Mouse (Mus musculus) CD4-positive, CD25-positive, alpha-beta regulatory T cell, adult 2 months (primary cell): ENCODE results near the gene Thrsp.
"Not testable (repeated sequence)": the region's sequence is repeated elsewhere in the genome, so short reads cannot be mapped to it uniquely, and the experiment has no call there.

Source experiments
- DNase-seq: peaks from one replicate; pipeline ENCODE4 v3.0.0-alpha.2; 2012; ENCODE audit warnings: low read depth, low spot score

Gene Thrsp

DNA sequence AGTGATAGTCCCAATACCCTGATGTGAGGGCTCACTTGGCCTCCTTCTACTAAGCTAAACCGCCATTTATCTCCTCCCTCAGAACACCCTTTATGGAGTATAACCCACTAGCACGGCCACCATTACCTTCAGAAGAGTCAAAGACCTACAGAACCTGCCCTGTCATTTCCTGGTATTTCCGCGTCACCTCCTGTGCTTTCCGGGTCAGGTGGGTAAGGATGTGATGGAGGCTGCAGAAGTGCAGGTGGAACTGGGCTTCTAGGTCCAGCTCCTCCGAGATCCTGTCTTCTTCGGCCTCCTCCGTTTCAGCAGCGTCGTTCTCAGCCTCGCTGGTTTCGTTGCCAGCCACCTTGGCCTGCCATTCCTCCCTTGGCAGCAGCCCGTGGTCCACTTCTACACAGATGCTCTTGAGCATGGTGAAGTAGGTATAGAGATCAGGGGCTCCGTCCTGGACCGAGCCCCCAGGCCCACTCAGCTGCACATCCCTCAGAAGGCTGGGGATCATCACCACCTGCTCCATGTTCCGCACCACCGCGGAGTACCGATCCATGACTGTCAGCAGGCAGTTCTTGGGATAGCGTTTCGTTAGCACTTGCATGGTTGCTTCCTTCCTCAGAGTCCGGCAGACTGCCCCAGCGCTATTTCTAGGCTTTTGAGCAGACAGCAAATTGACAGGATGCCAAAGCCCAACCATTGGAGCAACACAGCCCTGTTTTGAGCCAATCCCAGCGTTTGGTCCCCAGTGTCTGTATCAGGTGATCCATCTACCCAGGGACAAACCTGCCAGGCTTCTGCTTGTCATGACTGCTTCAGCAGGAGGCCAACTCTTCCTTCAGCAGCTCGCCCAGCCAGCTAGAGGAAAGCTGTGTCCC, at the start of gene Thrsp:
Gene Thrsp, minus strand, starts transcription at position 825 of the 872 bp plus-strand sequence.
- no peak for DNase-seq

DNA sequence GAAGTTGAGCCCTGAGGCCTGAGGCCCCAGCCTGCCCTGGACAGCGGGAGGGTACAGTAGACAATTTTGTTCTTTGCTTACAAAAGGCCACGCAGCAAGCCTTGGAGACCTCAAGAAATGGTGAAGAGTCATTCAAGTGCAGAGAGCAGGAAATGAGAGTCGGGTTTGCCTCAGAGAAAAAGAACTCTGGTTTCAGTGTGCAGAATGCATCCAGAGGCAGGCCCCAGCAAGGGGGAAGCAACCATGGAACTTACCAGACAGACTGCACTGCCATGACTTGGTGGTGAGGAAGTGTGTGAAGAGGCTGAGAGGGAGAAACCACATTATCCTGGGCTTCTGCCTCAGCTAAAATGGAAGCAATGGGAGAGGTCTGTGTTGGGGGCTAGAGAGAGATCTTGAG, 38.0 kb upstream of the Thrsp start:
- DNase-seq: no peak

GRCm38 (mm10) chr7:97454795-97455194, 37.3 kb upstream of the Thrsp start:
- DNase-seq: no peak

- DNase-seq: peak; percentile 41
Observed at GRCm38 (mm10) chr7:97453141-97453921, 35.8 kb upstream of the Thrsp start.

GRCm38 (mm10) chr7:97452196-97452595, 34.7 kb upstream of the Thrsp start:
- peak; percentile 7 for DNase-seq

- not testable (repeated sequence) for DNase-seq
Observed at GRCm38 (mm10) chr7:97451023-97451422, 33.5 kb upstream of the Thrsp start, which contains the start of gene Kctd14. Kctd14 (plus strand) TSS chr7:97451323.

- DNase-seq: no peak
Observed at GRCm38 (mm10) chr7:97447050-97447531, 29.6 kb upstream of the Thrsp start.

GRCm38 (mm10) chr7:97446171-97446925, 28.8 kb upstream of the Thrsp start:
- DNase-seq: no peak

DNA sequence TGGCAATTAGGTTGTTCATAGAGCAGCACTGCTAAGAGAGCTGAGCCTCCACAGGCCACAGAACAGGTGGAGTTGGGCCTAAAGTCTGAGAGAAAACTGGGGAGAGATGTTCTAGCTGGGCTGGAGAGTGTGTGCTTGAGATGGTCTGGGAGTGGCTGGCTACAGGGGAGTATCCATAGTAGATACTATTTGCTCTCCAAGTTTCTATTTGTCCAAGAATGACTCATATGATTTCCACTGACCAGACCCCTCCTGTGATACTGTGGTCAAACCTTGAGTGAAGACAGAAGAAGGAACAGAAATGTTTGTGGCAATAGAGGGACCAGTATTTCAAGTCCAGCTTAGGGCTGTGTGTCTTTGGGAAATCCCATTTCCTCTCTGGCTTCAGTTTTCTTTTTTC, 21.5 kb upstream of the Thrsp start:
- no peak for DNase-seq

DNA sequence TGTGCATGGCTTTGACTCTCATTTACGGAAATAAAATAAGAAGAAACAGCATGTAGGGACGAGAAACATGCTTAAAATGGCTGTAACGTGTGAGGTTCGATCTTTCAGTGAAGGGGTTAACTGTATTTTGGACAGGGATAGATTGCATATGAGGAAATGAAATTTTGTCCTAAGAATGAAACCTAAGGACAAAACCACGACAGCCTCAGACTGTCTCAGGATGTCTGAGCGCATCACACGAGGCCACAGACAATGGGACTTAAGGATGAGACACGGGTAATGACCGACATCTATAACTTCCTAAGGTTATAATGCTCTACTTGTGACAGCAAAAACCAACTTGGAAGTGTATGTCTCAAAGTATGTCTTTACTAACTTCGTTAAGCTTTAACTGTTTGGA, 17.0 kb upstream of the Thrsp start:
- DNase-seq: no peak

GRCm38 (mm10) chr7:97433517-97433916, 16.0 kb upstream of the Thrsp start:
- DNase-seq: not testable (repeated sequence)

DNA sequence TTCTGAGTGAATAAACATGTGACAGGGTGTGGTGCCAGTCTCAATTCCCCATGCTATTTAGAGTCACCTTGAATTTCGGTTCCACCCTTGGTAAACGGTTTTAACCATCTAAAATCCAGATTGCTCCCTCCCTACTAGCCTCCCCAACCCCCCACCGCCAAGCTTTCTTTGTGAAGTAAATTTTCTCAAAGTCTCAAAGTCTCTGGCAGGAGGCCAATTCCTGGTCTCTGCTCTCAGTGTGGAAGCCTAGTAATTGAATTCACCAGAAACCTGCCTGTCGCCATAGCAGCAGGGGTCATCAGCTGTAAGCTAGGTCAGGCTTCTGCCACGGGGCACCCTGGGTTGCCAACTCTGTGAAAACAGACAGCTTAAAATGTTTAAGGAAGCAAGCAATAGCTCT, 12.2 kb upstream of the Thrsp start:
- no peak for DNase-seq

DNA sequence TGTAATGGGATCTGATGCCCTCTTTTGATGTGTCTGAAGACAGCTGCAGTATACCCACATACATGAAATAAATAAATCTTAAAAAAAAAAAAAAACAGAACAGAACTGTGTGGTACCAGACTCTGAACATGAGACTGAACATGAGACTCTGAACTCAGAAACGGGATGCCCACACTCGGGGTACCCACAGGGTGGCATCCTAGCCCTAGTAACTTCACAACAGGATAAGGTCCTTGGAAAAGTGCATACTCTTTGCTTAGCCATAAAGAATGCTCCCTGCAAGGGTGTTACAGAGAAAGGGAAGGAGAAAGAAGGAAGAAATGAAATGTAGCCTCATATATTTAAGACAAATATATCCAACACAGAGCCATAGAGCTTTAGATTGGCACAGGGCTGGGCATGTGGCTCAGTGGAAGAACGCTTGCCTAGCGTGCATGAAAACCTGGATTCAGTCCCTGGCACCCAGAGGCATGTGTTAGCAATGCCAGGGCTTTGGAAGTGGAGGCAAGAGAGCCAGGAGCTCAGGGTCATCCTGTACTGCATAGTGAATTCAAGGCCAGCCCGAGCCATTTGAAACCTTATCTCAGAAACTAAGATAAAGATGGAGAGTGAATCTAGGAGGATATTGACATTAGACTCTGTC, 10.4 kb upstream of the Thrsp start:
- DNase-seq: no peak

- no peak for DNase-seq
Observed at GRCm38 (mm10) chr7:97427296-97427695, 9.8 kb upstream of the Thrsp start.

GRCm38 (mm10) chr7:97426566-97426965, 9.0 kb upstream of the Thrsp start:
- DNase-seq: no peak

- peak; percentile 88 for DNase-seq
Observed at GRCm38 (mm10) chr7:97424621-97425245, 7.2 kb upstream of the Thrsp start.

DNA sequence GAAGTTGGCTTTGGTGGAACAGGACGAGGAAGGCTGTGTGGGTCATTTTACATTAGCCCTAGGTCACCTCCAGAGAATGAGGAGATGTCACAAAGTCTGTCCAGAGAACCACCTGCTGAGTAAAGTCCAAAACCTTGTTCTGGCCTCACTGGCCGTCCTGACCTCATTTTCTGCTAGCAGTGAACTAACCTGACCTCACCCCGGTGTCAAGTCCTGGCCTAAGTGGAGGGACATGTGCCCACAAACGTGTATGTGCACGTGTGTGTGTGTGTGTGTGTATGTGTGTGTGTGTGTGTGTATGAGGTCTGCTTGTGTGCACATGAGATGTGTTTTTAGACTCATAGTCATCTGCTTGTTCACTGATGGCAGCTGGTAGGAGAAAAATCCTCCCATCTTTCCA, 6.2 kb upstream of the Thrsp start:
- DNase-seq: no peak

GRCm38 (mm10) chr7:97420958-97421651, 3.6 kb upstream of the Thrsp start:
- no peak for DNase-seq

DNA sequence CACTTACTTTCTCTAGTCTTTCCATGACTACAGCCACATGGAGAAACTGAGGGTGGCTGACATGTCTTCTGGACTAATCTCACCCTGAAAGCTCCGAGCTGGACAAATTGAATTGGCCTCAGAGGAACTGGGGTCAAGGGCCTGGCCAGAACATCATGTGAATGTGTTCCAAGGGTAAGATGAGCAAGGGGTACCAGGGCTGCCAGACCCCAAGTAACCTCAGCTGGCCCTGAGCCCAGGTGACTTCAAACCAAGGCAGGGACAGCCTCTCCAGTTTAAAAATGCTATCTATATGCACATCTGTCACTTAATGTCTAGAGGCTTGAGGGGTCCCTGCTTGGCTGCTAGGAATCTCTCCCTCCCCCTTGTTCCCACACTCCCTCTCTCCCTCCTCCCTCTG, 2.9 kb upstream of the Thrsp start:
- DNase-seq: no peak

DNA sequence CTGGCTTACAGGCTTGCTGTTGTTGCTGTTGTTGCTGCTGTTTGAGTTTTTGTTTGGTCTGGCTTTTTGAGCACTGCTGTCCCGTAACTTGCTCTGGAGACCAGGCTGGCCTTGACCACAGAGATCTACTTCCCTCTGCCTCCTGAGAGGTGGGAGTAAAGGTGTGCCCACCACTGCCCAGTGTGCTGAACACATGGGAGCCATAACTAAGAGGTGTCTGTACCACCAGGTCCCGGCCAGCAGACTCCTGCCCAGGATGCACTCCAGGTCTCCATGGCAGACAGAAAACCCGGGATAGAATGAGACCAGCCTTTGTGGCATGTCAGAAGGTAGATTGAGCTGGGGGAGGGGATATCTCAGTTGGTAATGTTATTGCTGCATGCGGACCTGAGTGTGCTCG, 1.6 kb upstream of the Thrsp start:
- DNase-seq: no peak
